Mouse (Mus musculus): ENCODE data around the gene Id1.

The Id1 gene

GRCm38 (mm10) chr2:152756474-152757393, 20.7 kb downstream of the Id1 start:
- no peak for DNase-seq

DNA sequence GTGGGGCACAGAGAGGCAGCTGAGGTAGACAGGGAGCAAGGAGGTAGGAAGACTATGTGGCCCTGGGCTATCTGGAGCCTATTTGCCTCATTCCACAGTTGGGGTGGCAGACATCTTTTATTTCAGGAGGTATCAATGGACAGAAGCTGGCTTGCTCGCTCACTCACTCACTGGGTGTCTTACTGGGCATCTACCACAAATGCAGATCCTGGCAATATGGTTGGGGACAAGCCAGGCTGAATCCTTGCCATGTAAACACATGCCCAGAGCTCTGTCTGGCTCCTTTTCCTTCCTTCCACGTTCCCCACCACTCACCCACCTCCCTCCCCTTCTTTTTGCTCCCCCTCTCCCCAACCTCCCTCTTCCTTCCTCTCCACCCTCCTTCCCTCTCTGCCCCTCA, 21.4 kb downstream of the Id1 start:
- DNase-seq, result no peak

- DNase-seq, result no peak
These were observed 22.3 kb downstream of the Id1 start for GRCm38 (mm10) chr2:152758351-152758750.

DNA sequence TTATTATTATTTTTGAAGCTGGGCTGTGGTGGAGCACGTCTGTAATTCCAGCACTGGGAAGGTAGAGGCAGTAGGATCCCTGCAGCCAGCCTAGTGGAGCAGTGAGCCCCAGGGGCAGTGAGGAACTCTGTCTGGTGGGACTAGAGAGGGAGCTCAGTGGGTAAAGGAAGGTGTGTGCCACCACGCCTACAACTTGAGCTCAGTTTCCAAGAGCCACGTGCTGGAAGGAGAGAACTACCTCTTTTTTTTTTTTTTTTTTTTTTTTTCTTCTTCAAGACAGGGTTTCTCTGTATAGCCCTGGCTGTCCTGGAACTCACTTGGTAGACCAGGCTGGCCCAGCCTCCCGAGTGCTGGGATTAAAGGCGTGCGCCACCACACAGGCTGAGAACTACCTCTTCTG, 27.3 kb downstream of the Id1 start:
- DNase-seq, result no peak

DNA sequence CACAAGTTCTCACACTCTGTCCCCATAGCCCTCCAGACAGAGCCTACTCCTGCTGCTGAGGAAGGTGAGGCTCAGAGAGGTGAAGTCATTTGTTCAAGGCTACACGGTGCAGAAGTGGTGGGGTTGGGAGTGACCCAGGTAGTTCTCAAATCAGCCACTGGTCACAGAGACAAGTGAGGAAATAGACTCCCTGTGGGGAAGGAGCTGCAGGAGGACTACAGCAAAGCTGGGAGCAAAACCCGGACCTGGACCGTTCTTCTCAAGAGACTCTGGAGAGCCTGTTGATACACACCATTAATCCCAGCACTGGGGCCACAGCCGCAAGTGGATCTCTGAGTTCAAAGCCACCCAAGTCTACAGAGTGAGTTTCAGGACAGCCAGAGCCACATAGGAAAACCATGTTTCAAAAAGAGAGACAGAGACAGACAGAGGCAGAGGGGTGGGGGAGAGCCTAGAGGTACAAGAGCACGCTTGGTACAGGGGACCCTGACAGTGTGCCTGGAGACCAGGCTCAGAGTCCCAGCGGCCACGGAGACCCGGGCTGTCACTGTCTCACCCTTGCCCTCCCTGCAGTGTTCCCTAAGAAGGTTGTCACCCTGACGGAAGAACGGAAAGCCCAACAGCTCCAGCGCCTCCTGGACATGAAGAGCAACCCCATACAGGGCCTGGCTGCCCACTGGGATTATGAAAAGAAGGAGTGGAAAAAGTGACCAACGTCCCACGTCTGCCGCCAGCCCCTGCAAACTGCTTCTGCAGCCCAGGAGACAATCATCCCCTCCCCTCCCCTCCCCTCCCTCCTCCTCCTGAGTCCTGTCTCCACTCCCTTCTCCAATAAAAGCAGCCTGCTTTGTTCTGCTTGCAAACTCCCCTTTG, 28.4 kb downstream of the Id1 start:
- DNase-seq, result no peak

DNA sequence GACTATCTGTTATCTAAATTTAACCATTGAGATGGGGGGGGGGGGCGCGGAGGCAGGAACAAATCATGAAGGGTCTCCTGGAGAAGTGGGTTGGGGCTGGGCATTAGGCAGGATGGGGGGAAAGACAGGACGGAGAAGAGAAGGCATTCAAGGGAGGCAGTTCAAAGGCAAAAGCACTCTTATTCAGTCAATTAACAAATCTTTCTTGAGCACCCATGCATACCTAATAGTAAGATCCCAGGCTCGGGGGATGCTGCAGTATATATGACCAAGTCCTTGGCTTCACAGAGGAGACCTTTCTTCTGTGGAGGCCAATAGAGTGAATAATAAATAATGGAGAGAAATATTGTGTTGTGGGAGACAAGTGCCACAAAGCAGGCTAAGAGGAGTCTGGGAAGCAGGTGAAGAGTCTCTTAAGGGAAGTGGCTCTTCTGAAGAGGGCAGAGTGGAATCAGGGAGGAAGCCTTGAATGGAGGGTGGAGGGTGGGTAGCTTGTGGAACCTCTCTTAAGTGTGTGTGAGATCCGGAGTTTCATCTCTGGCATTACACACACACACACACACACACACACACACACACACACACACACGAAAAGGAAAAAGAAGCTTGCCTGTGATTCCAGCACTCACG, 29.1 kb downstream of the Id1 start:
- no peak for DNase-seq

- DNase-seq, result peak; percentile 94
These were observed 30.5 kb downstream of the Id1 start for GRCm38 (mm10) chr2:152766387-152767123.

DNA sequence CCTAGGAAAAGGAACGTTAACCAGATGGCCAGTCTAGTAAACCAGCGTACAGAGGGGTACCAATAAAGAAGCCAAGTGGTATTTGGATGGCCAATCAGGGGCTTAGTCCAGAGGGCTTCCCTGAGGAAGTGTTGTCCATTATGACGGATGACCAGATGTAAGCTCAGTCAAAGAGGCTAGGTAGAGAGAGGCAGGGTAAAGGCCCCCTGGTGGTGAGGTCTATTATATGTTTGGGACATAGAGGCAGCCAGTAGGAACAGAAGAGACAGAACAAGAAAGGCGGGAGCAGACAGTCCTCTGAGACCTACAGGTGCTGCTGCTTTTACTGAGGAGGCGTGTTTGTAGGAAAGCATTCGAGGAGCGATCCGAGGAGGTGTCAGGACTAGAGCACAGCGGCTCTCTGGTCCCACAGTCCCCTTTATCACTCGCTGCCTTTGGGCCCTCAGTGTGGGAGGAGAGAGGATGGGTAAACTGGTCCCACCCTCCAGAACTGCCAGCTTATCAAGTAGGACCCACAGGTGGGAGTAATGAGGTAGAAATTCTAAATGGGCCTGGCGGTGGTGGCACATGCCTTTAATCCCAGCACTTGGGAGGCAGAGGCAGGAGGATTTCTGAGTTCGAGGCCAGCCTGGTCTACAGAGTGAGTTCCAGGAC, 31.7 kb downstream of the Id1 start:
- peak; percentile 79 for DNase-seq

GRCm38 (mm10) chr2:152769677-152770076, 33.6 kb downstream of the Id1 start:
- no peak for DNase-seq

DNA sequence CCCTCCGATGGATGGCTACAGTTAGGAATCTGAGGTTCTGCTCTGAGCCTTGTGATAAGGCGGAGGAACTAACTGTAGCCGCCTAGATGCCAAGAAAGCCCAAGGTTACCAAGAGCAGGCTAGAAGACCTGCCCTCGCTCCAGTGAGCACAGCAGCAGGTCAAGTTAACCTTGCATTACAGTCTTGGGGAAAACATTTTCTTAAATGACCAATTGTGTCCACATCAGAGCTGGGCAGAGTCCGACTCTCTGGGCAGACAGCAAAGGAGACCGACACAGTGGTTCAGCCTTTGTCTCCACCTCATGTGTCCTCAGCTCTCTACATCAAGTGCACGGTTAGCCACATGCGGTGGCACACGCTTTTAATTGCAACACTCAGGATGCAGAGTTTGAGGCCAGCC, 35.5 kb downstream of the Id1 start:
- DNase-seq, result peak; percentile 74

- no peak for DNase-seq
These were observed 36.2 kb downstream of the Id1 start for GRCm38 (mm10) chr2:152772231-152772630.

DNA sequence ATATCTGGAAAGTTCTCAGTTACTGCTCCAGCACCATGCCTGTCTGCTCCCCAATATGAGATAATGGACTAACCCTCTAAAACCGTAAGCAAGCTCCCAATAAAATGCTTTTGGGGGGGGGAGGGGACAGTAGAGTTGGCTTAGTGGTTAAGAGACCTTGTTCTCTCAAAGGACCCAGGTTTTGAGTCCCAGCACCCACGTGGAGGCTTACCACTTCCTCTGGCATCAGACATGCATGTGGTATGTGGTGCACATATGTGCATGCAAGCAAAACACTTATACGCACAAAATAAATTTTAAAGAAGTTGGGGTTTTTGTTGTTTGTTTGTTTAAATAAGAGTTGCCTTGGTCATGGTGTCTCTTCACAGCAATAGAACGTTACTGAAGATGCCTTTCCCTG, 39.3 kb downstream of the Id1 start:
- no peak for DNase-seq

DNA sequence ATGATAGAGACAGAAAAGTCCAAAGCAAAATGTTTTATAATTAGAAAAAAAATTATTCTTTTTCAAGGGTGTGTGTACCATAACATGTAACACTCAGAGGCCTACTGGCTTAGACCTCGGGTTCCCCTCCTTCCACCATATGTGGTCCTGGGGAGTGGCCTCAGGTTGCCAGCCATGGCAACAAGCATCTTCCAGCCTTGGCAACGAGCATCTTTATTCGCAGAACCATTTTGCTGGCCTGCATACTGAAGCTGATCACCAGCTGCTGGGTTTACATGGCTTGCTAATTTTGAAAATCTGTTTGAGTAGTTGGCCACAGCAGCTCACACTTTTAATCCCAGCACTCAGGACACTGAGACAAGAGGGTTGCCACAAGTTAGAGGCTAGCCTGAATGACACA, 40.0 kb downstream of the Id1 start:
- DNase-seq, result no peak

DNA sequence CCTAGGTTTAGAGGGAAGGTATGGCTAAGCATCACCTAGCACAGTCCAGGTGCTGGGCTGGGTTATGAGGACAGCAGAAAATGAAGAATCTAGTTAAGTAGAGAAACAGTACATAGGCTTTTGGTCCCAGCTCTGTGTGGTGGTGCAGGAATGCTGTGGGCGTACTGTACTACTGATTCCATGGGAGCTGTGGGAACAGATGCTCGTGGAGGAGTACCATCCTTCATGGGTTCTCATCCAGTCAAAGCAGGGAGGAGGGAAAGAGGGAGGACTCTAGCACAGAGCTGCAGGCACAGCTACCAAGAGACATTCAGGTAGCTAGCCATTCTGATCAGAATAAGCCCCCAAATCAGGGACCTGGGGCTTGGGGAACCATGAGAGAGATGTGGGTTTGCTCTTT, 40.4 kb downstream of the Id1 start:
- DNase-seq, result no peak

DNA sequence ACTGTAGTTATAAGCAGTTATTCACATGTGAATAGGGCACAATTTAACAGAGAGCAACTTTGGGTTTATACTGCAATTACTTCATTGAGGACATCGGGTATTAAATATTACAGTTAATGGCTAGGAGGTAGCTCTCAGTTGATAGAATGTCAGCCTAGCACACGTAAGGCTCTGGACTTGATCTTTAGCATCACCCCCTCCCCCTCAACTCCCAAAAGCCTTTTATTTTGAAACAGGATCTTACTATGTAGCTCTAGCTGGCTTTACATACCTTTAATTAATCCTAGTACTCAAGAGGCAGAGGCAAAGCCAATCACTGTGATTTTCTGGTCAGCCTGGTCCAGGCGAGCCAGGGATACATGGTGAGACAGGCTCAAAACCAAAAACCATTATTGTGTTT, 41.0 kb downstream of the Id1 start:
- no peak for DNase-seq

GRCm38 (mm10) chr2:152780466-152780865, 44.4 kb downstream of the Id1 start:
- DNase-seq, result no peak

GRCm38 (mm10) chr2:152781031-152781711, 45.1 kb downstream of the Id1 start:
- peak; percentile 49 for DNase-seq

- DNase-seq, result no peak
These were observed 46.6 kb downstream of the Id1 start for GRCm38 (mm10) chr2:152782656-152783055.

DNA sequence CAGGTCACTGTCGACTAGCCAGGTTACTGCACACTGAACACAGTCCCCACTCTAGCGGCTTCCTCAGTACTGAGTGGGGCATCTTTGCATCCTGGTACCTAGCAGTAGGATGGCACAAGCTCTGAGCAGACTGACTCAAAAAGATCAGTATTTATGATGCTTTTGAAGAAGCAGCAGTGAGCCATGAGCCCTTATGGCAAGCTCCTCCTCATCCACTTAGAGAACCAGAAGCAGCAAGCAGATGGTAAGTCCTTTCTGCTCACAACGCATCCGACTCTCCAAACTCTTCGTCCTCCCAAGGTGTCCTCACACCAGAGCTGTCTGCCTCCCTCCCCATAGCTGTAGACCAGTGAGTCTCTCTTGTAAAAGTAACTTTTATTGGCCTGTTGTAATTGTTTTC, 47.2 kb downstream of the Id1 start:
- DNase-seq, result no peak

DNA sequence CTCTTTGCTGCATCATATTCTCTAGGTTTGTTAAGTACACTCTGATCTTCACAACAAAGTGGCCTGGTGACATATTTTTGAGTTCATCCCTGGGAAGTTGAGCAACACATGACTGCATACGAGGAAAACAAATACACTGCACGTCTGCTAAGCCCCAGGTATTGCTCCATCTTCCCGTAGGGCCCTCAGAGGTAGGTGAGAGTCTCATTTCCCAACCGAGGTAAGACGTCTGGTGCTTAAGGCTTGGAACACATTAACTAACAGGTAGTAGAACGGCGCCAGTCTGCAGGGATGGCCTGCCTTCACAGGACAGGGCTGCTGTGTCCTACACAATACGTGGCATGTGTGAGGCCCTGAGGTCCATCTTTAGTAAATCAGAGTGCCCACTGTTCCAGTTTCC, 48.6 kb downstream of the Id1 start:
- DNase-seq, result no peak

Measured in kidney, postnatal 14 days (tissue).